Mouse (Mus musculus) left cerebral cortex, adult 11 months (tissue): ENCODE data around the gene Ppp3ca.

Source experiments
- DNase-seq: peaks from one replicate; pipeline ENCODE4 v3.0.0; 2022; ENCODE audit warnings: low spot score

Gene Ppp3ca

DNA sequence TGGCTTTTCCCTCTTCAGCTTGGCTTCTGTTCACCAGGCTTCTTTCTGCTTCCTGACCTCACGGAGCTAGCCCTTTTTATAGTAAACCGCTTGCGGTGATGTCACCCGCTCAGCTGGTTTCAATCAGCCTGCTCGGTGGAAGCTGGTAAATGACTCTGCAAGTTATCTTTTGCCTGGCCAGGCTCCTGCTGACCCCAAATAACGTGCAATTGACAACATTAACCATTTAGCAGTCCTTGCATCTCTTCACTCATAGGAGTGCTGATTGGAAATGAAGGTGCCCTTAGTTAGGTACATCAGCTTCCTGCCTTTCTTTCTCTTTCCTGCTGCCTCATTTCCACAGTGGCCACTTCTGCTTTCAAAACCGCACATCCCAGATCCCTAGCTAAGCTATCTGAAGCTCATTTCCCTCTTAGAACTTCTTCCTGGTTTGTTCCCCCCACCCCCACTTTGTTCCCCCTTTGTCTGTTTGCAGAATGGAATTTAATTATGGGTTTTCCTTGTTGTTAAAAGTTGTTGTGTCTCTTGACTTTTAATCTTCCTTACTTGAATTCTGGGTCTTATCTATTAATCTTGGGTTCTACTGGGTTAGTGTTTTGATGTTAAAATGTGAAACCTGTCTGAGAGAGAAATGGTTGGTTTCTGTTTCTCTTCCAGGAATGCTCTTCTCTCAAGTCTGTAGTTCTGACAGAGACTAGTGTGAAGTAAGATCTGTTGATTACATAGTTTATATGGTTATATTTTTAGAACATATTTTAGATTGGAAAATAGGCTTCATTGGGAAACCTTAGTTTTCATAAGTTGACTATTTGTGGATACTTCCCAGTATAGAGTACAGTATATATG, 55.6 kb downstream of the Ppp3ca start:
- no peak for DNase-seq

DNA sequence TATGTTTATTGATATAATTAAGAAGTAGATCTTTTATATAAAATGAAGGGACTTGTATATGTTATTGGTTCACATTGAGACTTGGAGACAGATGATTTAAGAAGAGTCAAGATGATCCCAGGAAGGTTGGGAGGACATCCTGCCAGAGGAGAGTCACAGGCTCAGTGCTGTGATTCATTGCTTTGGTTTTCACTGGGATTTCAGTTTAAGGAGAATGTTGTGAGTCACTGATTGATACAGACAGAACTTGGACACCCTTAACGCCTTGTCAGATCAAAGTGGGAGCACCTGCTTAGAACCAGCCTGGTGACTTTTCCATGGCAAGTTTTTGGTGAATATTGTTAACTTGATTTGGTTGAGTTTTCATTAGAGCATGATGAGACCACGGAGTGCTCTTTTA, 58.0 kb downstream of the Ppp3ca start:
- no peak for DNase-seq

DNA sequence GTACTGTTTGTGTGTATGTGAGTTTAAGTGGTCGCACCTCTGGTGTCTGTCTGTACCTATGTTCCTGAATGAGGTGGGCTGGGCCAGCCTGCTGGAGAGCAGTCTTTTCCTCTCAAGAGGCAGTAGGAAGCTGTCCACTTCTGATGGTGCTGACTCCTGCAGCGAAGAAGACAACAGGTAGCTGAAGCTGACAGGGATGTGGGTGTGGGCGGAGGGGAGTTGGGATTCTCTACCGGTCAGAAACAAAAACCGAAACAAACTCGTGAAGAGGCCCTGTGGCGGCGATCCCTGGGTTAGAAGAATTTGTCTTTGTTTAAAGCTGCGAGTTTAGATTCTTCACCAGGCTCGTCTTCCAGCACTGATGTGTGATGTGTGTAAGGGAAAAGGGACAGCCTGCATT, 60.1 kb downstream of the Ppp3ca start:
- no peak for DNase-seq

DNA sequence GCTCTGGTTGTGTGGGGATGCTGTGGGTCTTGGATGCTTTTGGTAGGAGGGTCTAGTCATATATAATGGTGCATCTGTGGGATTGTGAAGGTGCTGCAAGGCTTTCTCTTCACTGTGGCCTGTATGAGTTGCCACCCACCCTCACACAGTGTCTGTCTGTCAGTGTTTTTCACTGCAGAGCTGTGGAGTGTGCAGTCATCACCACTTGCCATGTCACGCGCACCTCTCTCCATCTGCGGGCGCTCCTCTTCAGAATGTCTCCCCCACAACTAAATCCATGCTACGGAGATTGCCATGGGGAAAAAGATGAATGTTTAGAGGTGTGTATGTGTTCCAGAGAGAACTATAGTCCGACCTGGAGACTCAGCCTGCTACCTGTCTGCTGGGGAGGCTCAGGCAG, 61.7 kb downstream of the Ppp3ca start:
- no peak for DNase-seq

DNA sequence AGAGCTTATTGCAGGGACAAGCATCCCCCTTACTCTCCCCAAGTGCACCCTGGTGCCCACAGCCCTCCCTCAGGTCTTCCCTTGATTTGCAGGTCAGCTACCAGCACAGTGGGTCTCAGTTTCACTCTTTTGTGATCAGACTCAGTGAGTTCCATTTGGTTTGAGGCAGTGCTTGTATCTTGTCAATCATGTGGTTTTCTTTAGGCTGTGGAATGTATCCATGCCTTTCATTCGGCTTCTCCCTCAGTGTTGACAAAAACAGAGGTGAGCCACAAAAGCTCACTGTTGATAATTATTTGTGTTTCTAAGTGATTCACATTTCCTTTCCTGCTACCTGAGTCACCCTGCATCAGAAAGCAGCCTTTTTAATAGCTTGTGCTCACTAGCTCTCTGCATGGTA, 66.1 kb downstream of the Ppp3ca start:
- DNase-seq, result no peak

DNA sequence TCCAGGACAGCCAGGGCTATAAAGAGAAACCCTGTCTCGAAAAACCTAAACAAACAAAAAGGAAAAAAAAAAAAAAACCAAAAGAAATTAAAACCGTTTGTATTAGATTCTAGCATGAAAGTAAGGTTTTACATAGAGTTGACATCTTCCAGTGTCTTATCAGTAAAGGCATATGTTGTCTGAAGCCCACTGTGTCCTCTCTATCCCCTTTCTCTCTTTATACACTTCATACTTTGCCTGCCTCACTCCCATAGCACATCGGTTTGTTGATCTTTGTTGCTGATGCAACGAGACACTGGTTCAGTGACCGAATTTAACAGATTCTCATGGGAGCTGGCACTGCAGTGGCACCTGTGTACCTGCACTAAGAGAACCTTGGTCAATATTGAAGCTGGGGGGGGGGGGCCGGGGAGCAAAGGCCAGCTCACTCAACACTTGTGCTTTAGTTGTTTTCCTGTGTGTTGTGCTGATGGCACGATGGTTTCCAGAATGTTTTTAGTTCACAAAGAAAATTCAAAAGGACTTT, 66.9 kb downstream of the Ppp3ca start:
- DNase-seq, result no peak

- DNase-seq, result no peak
Measured at GRCm38 (mm10) chr3:136738474-136738873, 68.5 kb downstream of the Ppp3ca start.

DNA sequence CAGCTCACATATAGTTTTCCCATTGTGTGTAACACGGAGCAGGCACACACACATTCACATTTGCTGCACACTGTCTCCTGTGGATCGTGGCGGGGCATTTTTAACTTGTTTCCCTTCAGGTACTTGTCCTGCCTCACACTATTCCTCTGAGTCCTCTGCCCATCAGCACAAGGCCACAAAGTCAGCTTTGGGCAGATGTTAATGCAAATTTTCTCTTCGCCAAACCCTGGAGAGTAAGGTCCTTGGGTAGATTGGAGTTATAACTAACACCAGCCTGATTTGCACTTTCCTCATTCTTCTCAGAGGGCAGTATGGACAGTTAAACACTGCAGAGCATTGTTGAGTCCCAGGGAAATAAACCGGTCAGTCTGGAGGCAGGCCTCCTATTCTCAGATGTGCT, 69.0 kb downstream of the Ppp3ca start:
- no peak for DNase-seq

- DNase-seq, result no peak
Measured at GRCm38 (mm10) chr3:136741659-136742058, 71.7 kb downstream of the Ppp3ca start.

DNA sequence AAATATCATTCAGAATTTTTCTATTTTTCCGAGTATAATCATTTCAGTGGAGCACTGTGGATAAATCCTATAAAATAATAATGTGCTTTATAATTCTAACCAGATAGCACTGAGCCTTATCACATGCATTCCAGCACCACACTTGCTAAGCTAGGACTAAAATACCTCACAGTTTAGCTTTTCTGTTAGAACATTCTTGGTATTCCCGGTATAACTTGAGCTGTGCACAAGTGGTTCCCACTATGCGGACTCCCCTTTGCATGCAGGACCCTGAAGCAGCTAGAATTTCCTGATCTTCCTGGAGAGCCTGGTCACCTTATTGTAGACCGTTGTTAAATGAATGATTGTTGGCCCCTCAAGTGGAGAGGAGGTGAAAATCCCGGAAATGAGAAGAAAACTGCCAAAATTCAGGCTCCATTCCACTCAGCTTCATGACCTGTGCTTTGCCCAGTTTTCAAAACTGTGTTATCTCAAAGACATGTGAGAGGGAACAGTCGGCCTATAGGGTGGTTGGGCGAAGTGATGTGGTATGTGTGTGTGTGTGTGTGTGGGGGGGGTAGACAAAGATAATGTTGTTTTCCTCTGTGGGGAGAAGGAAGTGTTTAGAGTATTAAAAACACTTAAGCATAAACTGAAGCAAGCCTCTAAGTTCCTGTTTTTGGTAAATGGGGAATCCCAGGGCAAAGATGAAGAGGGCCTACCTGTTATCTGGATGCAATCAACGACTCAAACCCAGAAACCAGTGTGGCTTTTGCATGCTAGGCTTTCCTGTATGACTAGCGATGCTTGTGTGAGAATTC, 72.5 kb downstream of the Ppp3ca start:
- no peak for DNase-seq

DNA sequence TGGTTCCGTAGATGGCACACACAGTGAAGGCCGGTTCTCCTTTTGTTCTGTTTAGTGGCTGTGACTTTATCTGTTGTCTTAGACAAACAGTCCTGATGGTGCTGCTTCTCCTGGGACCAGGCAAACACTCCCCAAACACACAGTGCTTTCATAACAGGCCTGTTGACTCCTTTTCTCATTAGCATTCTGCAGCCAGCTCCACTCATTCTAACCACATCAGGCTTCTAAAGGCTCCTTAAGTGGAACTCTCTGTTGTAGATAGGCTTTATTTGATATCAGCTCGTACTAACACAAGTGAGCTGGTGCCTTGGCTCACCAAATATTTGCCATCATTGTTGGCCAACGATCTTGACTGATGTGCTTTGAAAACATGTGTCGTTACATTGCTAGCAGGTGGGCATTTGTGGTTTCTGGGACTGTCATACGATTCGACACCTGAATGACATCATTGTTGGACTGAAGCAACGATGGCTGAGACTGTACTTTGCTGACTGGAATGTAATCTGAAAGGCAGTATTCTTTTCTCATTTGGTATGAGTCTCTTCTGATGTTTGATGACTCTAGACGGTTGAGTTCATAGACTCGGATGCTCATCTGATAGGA, 74.5 kb downstream of the Ppp3ca start:
- DNase-seq, result no peak

DNA sequence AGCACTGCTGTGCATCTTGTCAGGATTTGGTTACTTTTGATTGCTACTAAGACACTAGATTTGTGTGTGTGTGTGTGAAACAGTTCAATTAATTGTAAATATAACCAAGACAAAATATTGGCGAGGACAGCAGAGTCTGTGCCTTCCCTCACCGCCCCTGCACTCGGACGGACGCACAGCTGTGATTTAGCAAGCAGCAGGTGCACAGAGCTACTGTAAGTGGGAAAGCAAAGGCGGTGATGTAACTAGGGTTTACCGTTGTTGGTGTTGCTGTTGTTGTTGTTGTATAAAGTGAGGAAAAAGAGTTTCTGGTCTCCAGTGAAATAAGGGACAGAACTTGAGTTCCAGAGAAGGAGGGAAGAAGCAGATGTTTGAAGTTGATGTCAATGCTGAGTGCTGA, 75.5 kb downstream of the Ppp3ca start:
- no peak for DNase-seq

DNA sequence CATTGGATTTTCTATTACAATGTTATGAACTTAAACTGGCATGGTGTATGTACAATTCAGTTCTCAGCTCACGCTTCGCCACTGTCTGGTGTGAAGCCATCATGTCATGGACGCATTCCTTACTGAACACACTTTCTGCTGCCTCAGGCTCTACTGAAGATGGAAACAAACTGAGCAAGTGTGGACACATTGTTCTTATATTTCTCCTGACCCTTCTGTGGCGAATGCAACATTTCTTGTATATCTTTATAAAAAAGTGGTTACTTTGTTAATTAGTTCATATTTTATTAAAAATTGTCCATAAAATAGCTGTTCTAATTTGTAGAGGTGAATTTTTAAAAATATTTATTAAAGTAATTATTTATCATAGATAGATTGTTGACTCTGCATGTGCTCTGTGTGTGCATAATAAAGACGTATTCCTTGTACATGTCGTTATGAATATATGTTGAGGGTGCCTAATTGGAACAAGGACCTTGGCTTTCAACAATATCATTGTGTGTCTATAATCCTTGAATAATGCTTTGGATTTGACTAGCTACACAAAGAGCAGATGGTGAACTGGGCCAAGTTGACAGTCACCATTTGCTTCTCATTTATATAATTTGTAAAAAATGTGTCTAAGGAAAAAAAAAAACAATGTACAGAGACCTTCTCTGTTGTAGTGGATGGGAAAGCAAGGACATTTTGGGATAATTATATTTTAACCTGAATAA, 79.0 kb downstream of the Ppp3ca start:
- no peak for DNase-seq

DNA sequence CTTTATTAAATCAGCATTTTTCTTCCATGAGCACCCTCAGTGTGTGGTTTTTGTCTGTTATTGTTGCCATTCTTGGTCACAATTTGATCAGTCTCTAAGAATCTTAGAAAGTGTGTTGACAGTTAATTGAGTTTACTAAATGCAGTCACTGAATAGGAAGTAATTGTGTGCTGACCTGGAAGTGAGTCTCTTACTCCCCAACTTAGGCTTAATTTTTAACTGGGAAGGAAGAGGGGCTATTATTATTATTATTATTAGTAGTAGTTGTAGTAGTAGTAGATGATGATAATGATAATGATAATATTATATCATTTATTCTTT, 79.5 kb downstream of the Ppp3ca start:
- DNase-seq, result no peak

GRCm38 (mm10) chr3:136749951-136750350, 80.0 kb downstream of the Ppp3ca start:
- DNase-seq, result no peak

DNA sequence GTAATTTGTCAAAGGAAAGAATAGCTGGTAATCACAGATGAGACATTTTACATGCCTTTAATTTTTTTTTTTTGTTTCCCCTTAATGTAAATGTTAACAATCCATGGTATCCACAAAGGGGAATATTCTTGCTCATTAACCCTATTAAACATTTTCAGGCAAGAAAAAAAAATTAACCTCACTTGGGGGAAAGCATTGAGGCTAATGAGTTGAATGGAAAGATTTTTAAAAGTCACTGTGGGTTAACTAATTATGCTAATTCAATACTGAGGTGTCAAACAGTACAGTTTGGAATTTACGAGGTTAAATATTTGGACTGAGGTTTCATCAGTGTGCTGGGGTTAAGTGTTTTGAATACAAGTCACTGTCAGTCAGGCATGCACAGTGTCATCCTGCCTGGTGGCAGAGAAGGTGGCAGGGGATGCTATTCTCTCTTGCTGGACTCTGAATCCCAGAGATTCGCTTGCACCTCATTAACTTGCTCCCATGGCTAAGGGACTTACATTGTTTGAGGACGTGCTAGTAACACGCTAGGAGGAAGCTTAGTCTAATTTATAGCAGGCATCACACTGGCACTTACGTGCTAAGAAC, 82.3 kb downstream of the Ppp3ca start:
- no peak for DNase-seq

DNA sequence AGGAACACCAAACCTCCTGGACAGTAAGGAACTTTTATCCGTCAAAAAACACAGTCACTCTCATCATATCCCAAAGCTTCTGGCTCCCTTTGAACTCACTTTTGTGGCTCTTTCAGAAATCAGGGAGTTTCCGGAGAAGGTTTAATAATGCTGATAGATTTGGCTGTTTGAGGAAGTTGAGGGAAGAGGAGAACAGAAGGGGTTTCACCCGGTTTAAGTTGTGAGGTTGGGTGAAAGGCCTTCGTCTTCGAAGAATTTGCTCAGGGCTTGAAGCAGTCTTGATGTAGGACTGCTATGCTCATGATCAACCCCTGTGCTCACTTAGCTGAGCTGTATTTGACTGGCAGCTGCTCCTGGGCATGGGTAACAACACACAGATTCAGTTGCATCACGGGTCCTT, 86.2 kb downstream of the Ppp3ca start:
- DNase-seq, result no peak

GRCm38 (mm10) chr3:136759446-136759845, 89.5 kb downstream of the Ppp3ca start:
- DNase-seq, result no peak

GRCm38 (mm10) chr3:136761292-136761978, 91.5 kb downstream of the Ppp3ca start:
- DNase-seq, result no peak

DNA sequence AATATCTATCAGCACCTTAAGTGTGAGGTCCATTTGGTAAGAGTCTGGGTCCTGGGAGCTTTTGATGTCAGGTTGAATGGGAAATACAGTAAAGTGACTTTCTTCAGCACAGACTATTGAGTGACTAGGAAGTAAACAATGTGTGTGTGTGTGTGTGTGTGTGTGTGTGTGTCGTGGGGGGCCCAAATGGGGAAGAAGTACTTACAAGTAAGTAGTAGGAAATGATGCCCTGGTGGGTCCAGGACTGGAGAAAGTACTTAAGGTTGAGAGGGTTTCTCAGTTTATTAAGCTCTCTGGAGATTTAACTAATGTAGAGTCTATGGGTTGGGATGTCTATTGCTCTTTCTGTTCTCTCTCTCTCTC, 92.0 kb downstream of the Ppp3ca start:
- DNase-seq, result no peak

DNA sequence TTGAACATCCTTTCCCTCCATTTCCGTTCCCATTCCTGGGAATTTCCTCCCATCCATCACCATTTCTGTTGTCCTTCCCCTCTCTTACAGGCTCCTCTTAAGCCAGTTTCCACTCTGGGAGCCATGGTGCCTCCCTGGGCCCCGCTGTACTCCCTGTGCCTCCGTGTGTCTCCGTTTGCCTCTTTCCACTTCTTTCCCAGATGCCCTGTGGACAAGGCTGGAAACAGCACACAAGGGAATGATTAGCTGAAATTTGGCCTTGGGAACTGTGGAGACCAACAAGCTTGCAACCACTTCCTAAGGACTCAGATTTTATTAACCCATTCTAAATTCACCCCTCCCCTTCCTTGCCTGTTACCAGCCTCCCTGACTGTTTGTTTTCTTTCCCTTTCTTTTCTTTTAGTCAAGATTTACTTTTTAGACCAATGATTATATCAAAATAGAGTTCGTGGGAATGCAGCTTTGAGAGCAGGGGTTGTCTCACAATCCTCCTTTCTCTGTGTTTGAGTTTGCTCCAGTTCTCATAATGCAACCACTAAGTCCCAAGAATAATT, 93.9 kb downstream of the Ppp3ca start:
- no peak for DNase-seq
